ENCODE assay signal across 8 mouse cellular contexts in the genomic region with DNA sequence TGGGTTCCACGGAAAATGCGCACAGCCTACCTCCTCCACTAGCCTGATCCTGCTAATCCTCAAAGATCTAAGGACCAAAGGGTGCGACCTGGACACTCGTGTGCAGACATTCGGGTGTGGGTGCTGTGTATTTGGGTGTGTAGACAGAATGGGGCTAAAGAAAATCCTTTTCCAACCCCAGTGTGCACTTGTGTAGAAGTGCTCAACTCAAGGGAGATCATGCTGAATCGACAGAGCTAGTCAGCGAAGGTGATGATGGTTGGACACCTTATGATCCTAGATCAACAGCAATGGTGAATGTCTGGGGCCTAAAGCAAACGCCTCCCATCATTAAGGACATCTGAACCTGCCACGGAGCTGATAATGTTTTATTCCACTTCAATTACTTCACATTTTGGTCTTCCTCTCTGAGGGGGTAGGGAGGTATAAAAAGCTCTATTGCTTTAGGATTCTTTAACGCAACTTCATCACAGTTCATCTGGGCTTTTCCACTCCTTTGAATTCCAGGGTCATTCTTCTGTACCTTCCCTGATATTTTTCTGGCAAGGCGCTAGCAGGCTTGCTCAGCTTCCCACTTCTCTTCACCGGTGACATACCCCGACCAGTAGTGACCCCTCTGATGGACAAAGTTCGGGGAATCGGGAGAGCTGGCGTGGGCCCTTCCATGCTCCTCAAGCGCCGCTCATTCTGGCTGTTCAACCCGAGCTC. TPM values are rescaled to one million over a fixed set of nuclear protein-coding genes. Genes with fewer than 3 reads are reported as not detected.
A peak's percentile ranks its signal among the peaks of the same experiment; 100 is the strongest.
DNase-seq lines count a peak whose midpoint lies in the region; ATAC-seq and TF ChIP-seq lines count a peak whose summit lies in the region.

No protein-coding gene starts in this region.

- WGBS in kidney, postnatal 0 days = 25% methylated on average over 19 of the region's 19 CpGs
- WGBS in hindbrain, embryonic 15.5 days = 25% methylated on average over 19 of the region's 19 CpGs
- 21% methylated on average over 19 of the region's 19 CpGs for WGBS in midbrain, postnatal 0 days

- peak overlapping the region; percentile 91 for H3K27ac ChIP-seq in kidney, postnatal 0 days
- H3K27ac ChIP-seq in brown adipose tissue, adult 24 weeks (replicated peaks; ENCODE audit: low read depth, low read length) = peak overlapping the region; percentile 95
- H3K27ac ChIP-seq in hindbrain, embryonic 15.5 days (replicated peaks) = peak overlapping the region; percentile 90
- H3K27ac ChIP-seq in midbrain, postnatal 0 days (ENCODE audit: low read depth, low read length) = peak overlapping the region; percentile 90

- peaks cover 6% of the 10 kb centered on the region; the same call in 1 of the 2 replicates for H3K4me1 ChIP-seq in kidney, postnatal 0 days (replicated peaks; ENCODE audit: insufficient read depth, low read length)
- peaks cover 3% of the 10 kb centered on the region for H3K4me1 ChIP-seq in brown adipose tissue, adult 24 weeks (ENCODE audit: control insufficient read depth, insufficient read depth, insufficient read length, low read length)
- peaks cover 37% of the 10 kb centered on the region for H3K4me1 ChIP-seq in hindbrain, embryonic 15.5 days (replicated peaks)
- peaks cover 6% of the 10 kb centered on the region; the same call in 1 of the 2 replicates for H3K4me1 ChIP-seq in midbrain, postnatal 0 days (ENCODE audit: insufficient read depth, low read length)

- no peaks in the 10 kb centered on the region for H3K27me3 ChIP-seq in kidney, postnatal 0 days (ENCODE audit: insufficient read depth, low read length)
- 0 out of 2 replicates have a peak, but pooled peaks cover 6% of the 10 kb centered on the region for H3K27me3 ChIP-seq in hindbrain, embryonic 15.5 days
- no peaks in the 10 kb centered on the region for H3K27me3 ChIP-seq in midbrain, postnatal 0 days (ENCODE audit: insufficient read depth, low read length)

- no peak for ATAC-seq in kidney, postnatal 0 days (replicated peaks; ENCODE audit: low FRiP score, low read depth)
- ATAC-seq in hindbrain, embryonic 15.5 days (ENCODE audit: low FRiP score, low read depth) = no peak
- ATAC-seq in midbrain, postnatal 0 days (ENCODE audit: low FRiP score) = peak; percentile 3; the same call in 1 of the 2 replicates

- TF ChIP-seq CTCF in kidney, postnatal 0 days (IDR thresholded peaks at IDR 0.05; ENCODE audit: low read depth) = no peak
- TF ChIP-seq CTCF in midbrain, postnatal 0 days (IDR thresholded peaks at IDR 0.05) = no peak

- H3K9me3 ChIP-seq in kidney, postnatal 0 days (replicated peaks; ENCODE audit: low read length) = no peaks in the 10 kb centered on the region
- no peaks in the 10 kb centered on the region for H3K9me3 ChIP-seq in hindbrain, embryonic 15.5 days
- H3K9me3 ChIP-seq in midbrain, postnatal 0 days (ENCODE audit: low read length) = no peaks in the 10 kb centered on the region

- intact Hi-C loops in gastrocnemius, postnatal 14 days (cut with DNase I; ENCODE audit: low total_unique reads) = no loop called here

- H3K36me3 ChIP-seq in kidney, postnatal 0 days (ENCODE audit: insufficient read depth, low read length) = no peaks in the 10 kb centered on the region
- H3K36me3 ChIP-seq in hindbrain, embryonic 15.5 days = no peaks in the 10 kb centered on the region
- no peaks in the 10 kb centered on the region for H3K36me3 ChIP-seq in midbrain, postnatal 0 days (ENCODE audit: insufficient read depth, low read length)

- peak overlapping the region; percentile 75 for H3K9ac ChIP-seq in kidney, postnatal 0 days (ENCODE audit: low read depth, low read length)
- H3K9ac ChIP-seq in hindbrain, embryonic 15.5 days = peak overlapping the region; percentile 85
- H3K9ac ChIP-seq in midbrain, postnatal 0 days (replicated peaks; ENCODE audit: low read length, poor library complexity, severe bottlenecking) = peak overlapping the region; percentile 82

- H3K4me3 ChIP-seq in kidney, postnatal 0 days (replicated peaks; ENCODE audit: low read depth, low read length) = peak overlapping the region; percentile 46
- H3K4me3 ChIP-seq in brown adipose tissue, adult 24 weeks (ENCODE audit: insufficient read depth, low read depth, low read length) = peak overlapping the region; percentile 79
- H3K4me3 ChIP-seq in hindbrain, embryonic 15.5 days = peak overlapping the region; percentile 66
- H3K4me3 ChIP-seq in midbrain, postnatal 0 days (ENCODE audit: low read depth, low read length) = peak overlapping the region; percentile 58

- DNase-seq in kidney, postnatal 0 days (ENCODE audit: low spot score) = peak; percentile 49
- no peak for DNase-seq in kidney, adult 9 months
- no peak for DNase-seq in midbrain, postnatal 0 days (ENCODE audit: low spot score)
- DNase-seq in gastrocnemius, postnatal 14 days = no peak
- no peak for DNase-seq in adrenal gland, postnatal 36 days
- no peak for DNase-seq in adrenal gland, adult (ENCODE audit: inconsistent age in 2 of 2, low spot score in 1 of 2)

- H3K4me2 ChIP-seq in kidney, postnatal 0 days (ENCODE audit: low read length) = peak overlapping the region; percentile 72
- H3K4me2 ChIP-seq in hindbrain, embryonic 15.5 days = peak overlapping the region; percentile 99
- peak overlapping the region; percentile 96 for H3K4me2 ChIP-seq in midbrain, postnatal 0 days (ENCODE audit: low read depth, low read length, poor library complexity, severe bottlenecking)

RNA-seq across cellular contexts. Expression of gene 1700056E22Rik, which starts 1.3 kb away (rescaled TPM):
- 2.1 and 2.3 TPM in 2 replicates for polyA plus RNA-seq in kidney, postnatal 0 days (2015; fragmentation: Nextera tagmentation; extraction: Ambion mirVana)
- polyA plus RNA-seq in brown adipose tissue, adult 24 weeks (2012; ENCODE audit: insufficient read depth, insufficient read length, missing spikeins) = 3.9 and 4.6 TPM in 2 replicates
- polyA plus RNA-seq in hindbrain, embryonic 15.5 days (2015; fragmentation: Nextera tagmentation; extraction: Ambion mirVana) = 0.67 and 0.73 TPM in 2 replicates
- total RNA-seq in midbrain, postnatal 0 days (2014; rRNA removed) = 1.1 and 1.6 TPM in 2 replicates
- 1.2 and 1.4 TPM in 2 replicates for polyA plus RNA-seq in midbrain, postnatal 0 days (2015; fragmentation: Nextera tagmentation; extraction: Ambion mirVana)
- total RNA-seq in gastrocnemius, postnatal 14 days (2021) = 1 to 10 TPM; 1.6 to 1.9 TPM
- 1 to 10 TPM; 1.8 to 2.5 TPM for total RNA-seq in adrenal gland, postnatal 36 days (2021)

RNA-seq across cellular contexts. Expression of gene Dusp10, which starts 19.7 kb away (rescaled TPM):
- polyA plus RNA-seq in kidney, postnatal 0 days (2015; fragmentation: Nextera tagmentation; extraction: Ambion mirVana) = 3.1 and 3.4 TPM in 2 replicates
- polyA plus RNA-seq in brown adipose tissue, adult 24 weeks (2012; ENCODE audit: insufficient read depth, insufficient read length, missing spikeins) = 26.4 and 30.0 TPM in 2 replicates
- polyA plus RNA-seq in hindbrain, embryonic 15.5 days (2015; fragmentation: Nextera tagmentation; extraction: Ambion mirVana) = 5.0 and 5.3 TPM in 2 replicates
- 10.5 and 11.4 TPM in 2 replicates for total RNA-seq in midbrain, postnatal 0 days (2014; rRNA removed)
- polyA plus RNA-seq in midbrain, postnatal 0 days (2015; fragmentation: Nextera tagmentation; extraction: Ambion mirVana) = 4.5 and 6.0 TPM in 2 replicates
- 10 to 100 TPM; 14.0 to 28.0 TPM for total RNA-seq in gastrocnemius, postnatal 14 days (2021)
- total RNA-seq in adrenal gland, postnatal 36 days (2021) = 10 to 100 TPM in 1 of 2 experiments, 1 to 10 TPM in 1; 9.3 to 12.4 TPM
